28 mouse cellular contexts compared by ENCODE assay signal in genomic region chr17:10057736-10058135, GRCm38 (mm10).
DNase-seq lines count a peak whose midpoint lies in the region; ATAC-seq and TF ChIP-seq lines count a peak whose summit lies in the region.
"Had no signal": no experiment of that assay in that cellular context is flagged by ENCODE, and none has a peak within 500 bp of the region (broad histone marks: within the 10 kb centered on the region; RNA-seq: fewer than 3 reads in every experiment).

No protein-coding gene starts in this region.

- no peak overlapping the region for H3K9ac ChIP-seq in kidney, embryonic 15.5 days
- H3K9ac ChIP-seq in midbrain, postnatal 0 days (replicated peaks; ENCODE audit: low read length, poor library complexity, severe bottlenecking) = no peak overlapping the region
- H3K9ac ChIP-seq: embryonic facial prominence, embryonic 12.5 days; embryonic facial prominence, embryonic 15.5 days; forebrain, postnatal 0 days; heart, embryonic 12.5 days; heart, embryonic 15.5 days; hindbrain, embryonic 14.5 days had no signal

- H3K9me3 ChIP-seq in kidney, embryonic 15.5 days (replicated peaks) = no peaks in the 10 kb centered on the region
- no peaks in the 10 kb centered on the region for H3K9me3 ChIP-seq in midbrain, embryonic 10.5 days (replicated peaks)
- H3K9me3 ChIP-seq in midbrain, postnatal 0 days (ENCODE audit: low read length) = no peaks in the 10 kb centered on the region
- H3K9me3 ChIP-seq: embryonic facial prominence, embryonic 12.5 days; embryonic facial prominence, embryonic 15.5 days; G1E; heart, embryonic 15.5 days had no signal

- H3K27ac ChIP-seq in kidney, adult 2 months (ENCODE audit: insufficient read depth, low read depth, low read length) = no peak overlapping the region
- no peak overlapping the region for H3K27ac ChIP-seq in kidney, embryonic 15.5 days
- H3K27ac ChIP-seq in midbrain, embryonic 10.5 days (replicated peaks) = 0 out of 2 replicates have a peak overlapping the region, but pooled peaks have one; percentile 17
- no peak overlapping the region for H3K27ac ChIP-seq in midbrain, postnatal 0 days (ENCODE audit: low read depth, low read length)
- H3K27ac ChIP-seq: embryonic facial prominence, embryonic 12.5 days; embryonic facial prominence, embryonic 15.5 days; gastrocnemius, adult 2 months; heart, embryonic 15.5 days; hindbrain, embryonic 14.5 days had no signal

- peak; percentile 88 for ATAC-seq in kidney, embryonic 15.5 days (replicated peaks; ENCODE audit: low FRiP score)
- no peak for ATAC-seq in midbrain, postnatal 0 days (ENCODE audit: low FRiP score)
- ATAC-seq: forebrain, embryonic 14.5 days; forebrain, postnatal 0 days had no signal

- no peak for TF ChIP-seq CTCF in kidney, adult 2 months (conservative IDR thresholded peaks at IDR 0.05; ENCODE audit: insufficient read depth, insufficient read length, low read depth, low read length)
- no peak for TF ChIP-seq CTCF in midbrain, postnatal 0 days (IDR thresholded peaks at IDR 0.05)

- no peaks in the 10 kb centered on the region for H3K36me3 ChIP-seq in kidney, adult 2 months (ENCODE audit: control insufficient read depth, insufficient read depth, low read length)
- no peaks in the 10 kb centered on the region for H3K36me3 ChIP-seq in kidney, embryonic 15.5 days
- H3K36me3 ChIP-seq in midbrain, embryonic 10.5 days = no peaks in the 10 kb centered on the region
- no peaks in the 10 kb centered on the region for H3K36me3 ChIP-seq in midbrain, postnatal 0 days (ENCODE audit: insufficient read depth, low read length)
- H3K36me3 ChIP-seq: embryonic facial prominence, embryonic 12.5 days; embryonic facial prominence, embryonic 15.5 days; G1E; heart, embryonic 12.5 days; heart, embryonic 15.5 days had no signal

- no peak for TF ChIP-seq POLR2A in kidney, adult 2 months (IDR thresholded peaks at IDR 0.05; ENCODE audit: low read depth, low read length)

- no peaks in the 10 kb centered on the region for H3K27me3 ChIP-seq in kidney, adult 2 months (replicated peaks; ENCODE audit: control insufficient read depth, insufficient read depth, low read length)
- no peaks in the 10 kb centered on the region for H3K27me3 ChIP-seq in kidney, embryonic 15.5 days
- H3K27me3 ChIP-seq in midbrain, embryonic 10.5 days (ENCODE audit: low read depth, poor library complexity, severe bottlenecking) = no peaks in the 10 kb centered on the region
- H3K27me3 ChIP-seq in midbrain, postnatal 0 days (ENCODE audit: insufficient read depth, low read length) = no peaks in the 10 kb centered on the region
- H3K27me3 ChIP-seq: CH12.LX; embryonic facial prominence, embryonic 12.5 days; embryonic facial prominence, embryonic 15.5 days; heart, embryonic 12.5 days; heart, embryonic 15.5 days had no signal

- WGBS in kidney, adult 2 months = 68% methylated on average over 1 of the region's 1 CpGs
- 56% methylated on average over 1 of the region's 1 CpGs for WGBS in kidney, embryonic 15.5 days
- 58% methylated on average over 1 of the region's 1 CpGs for WGBS in midbrain, embryonic 10.5 days
- 36% methylated on average over 1 of the region's 1 CpGs for WGBS in midbrain, postnatal 0 days

- H3K4me3 ChIP-seq in kidney, adult 2 months (ENCODE audit: insufficient read depth, low read depth, low read length) = no peak overlapping the region
- H3K4me3 ChIP-seq in kidney, embryonic 15.5 days (replicated peaks) = no peak overlapping the region
- H3K4me3 ChIP-seq in midbrain, embryonic 10.5 days = no peak overlapping the region
- no peak overlapping the region for H3K4me3 ChIP-seq in midbrain, postnatal 0 days (ENCODE audit: low read depth, low read length)
- H3K4me3 ChIP-seq: embryonic facial prominence, embryonic 12.5 days; embryonic facial prominence, embryonic 15.5 days; gastrocnemius, adult 2 months; heart, embryonic 12.5 days; heart, embryonic 15.5 days had no signal

- H3K4me2 ChIP-seq in kidney, embryonic 15.5 days = no peak overlapping the region
- H3K4me2 ChIP-seq in midbrain, postnatal 0 days (ENCODE audit: low read depth, low read length, poor library complexity, severe bottlenecking) = no peak overlapping the region
- H3K4me2 ChIP-seq: embryonic facial prominence, embryonic 12.5 days; embryonic facial prominence, embryonic 15.5 days; heart, embryonic 12.5 days; heart, embryonic 15.5 days; hindbrain, embryonic 14.5 days had no signal

- no peaks in the 10 kb centered on the region for H3K4me1 ChIP-seq in kidney, adult 2 months (ENCODE audit: control insufficient read depth, insufficient read depth, low read length)
- H3K4me1 ChIP-seq in kidney, embryonic 15.5 days = no peaks in the 10 kb centered on the region
- H3K4me1 ChIP-seq in midbrain, embryonic 10.5 days = no peaks in the 10 kb centered on the region
- no peaks in the 10 kb centered on the region for H3K4me1 ChIP-seq in midbrain, postnatal 0 days (ENCODE audit: insufficient read depth, low read length)
- H3K4me1 ChIP-seq: embryonic facial prominence, embryonic 12.5 days; embryonic facial prominence, embryonic 15.5 days had no signal

- peak; percentile 27 for DNase-seq in kidney, adult 2 months
- no peak for DNase-seq in kidney, adult 18-20 months
- no peak for DNase-seq in kidney, adult 11 months
- no peak for DNase-seq in midbrain, embryonic 10.5 days (ENCODE audit: low spot score)
- no peak for DNase-seq in midbrain, postnatal 0 days (ENCODE audit: low spot score)
- no peak for DNase-seq in urinary bladder, adult 2 months (ENCODE audit: low spot score)
- DNase-seq: adrenal gland, adult 2 months; adrenal gland, postnatal 14 days; B cell, adult 2 months; cerebellum, adult 11 months; cerebellum, adult 2 months; cerebellum, adult 9-11 months; cerebellum, postnatal 25 days; forebrain, postnatal 0 days; gastrocnemius, adult 2 months; gastrocnemius, postnatal 14 days; heart, adult 18-20 months; heart, postnatal 10 days; heart, postnatal 36 days had no signal
